Mouse (Mus musculus) heart, embryonic 15.5 days (tissue): ENCODE results near the gene Auts2. TPM values are rescaled to one million over a fixed set of nuclear protein-coding genes. Genes with fewer than 3 reads are reported as not detected.

Source experiments
- ATAC-seq: fragments of 200-750 bp; cut with Nextera tagmentation; replicated peaks from 2 replicates; pipeline ENCODE4 v1.8.0; 2017; ENCODE audit warnings: low read depth, moderate TSS enrichment; ENCODE audit not compliant: insufficient number of reproducible peaks, insufficient read depth, low FRiP score
- H3K27ac ChIP-seq: fragments of 300-500 bp; sonication (generic); 2 replicates; pipeline ENCODE4 v1.5.1; 2015; ENCODE audit warnings: mild to moderate bottlenecking, inconsistent platforms
- H3K27me3 ChIP-seq: fragments of 300-500 bp; sonication (generic); 2 replicates; pipeline ENCODE4 v1.6.1; 2015; ENCODE audit warnings: inconsistent platforms
- H3K36me3 ChIP-seq: fragments of 300-500 bp; sonication (generic); 2 replicates; pipeline ENCODE4 v1.6.1; 2015; ENCODE audit warnings: mild to moderate bottlenecking, inconsistent platforms
- H3K4me1 ChIP-seq: fragments of 300-500 bp; sonication (generic); replicated peaks from 2 replicates; pipeline ENCODE4 v1.6.1; 2015; ENCODE audit warnings: inconsistent platforms
- H3K4me2 ChIP-seq: fragments of 300-500 bp; sonication (generic); 2 replicates; pipeline ENCODE4 v1.6.1; 2015; ENCODE audit warnings: inconsistent platforms, mild to moderate bottlenecking, moderate library complexity
- H3K4me3 ChIP-seq: fragments of 300-500 bp; sonication (generic); 2 replicates; pipeline ENCODE4 v1.5.1; 2015; ENCODE audit warnings: mild to moderate bottlenecking, inconsistent platforms
- H3K9ac ChIP-seq: fragments of 300-500 bp; sonication (generic); 2 replicates; pipeline ENCODE4 v1.6.1; 2015; ENCODE audit warnings: mild to moderate bottlenecking, inconsistent platforms
- H3K9me3 ChIP-seq: fragments of 300-500 bp; sonication (generic); replicated peaks from 2 replicates; pipeline ENCODE4 v1.6.1; 2016; ENCODE audit warnings: inconsistent platforms
- WGBS: fragments of 180-500 bp; shearing (Covaris S2); methylation state at CpG from one replicate; pipeline ENCODE4 v1.1.7; 2015; ENCODE audit warnings: mixed read lengths; 5-methylcytosine and 5-hydroxymethylcytosine counted together
- polyA plus RNA-seq: library from polyadenylated mRNA; unstranded; fragments of >200 nt; fragmentation: Nextera tagmentation; extraction: Ambion mirVana; gene quantifications from 2 replicates; pipeline ENCODE4 v1.2.1, GENCODE M21; 2015

Auts2 gene
- polyA plus RNA-seq, 1 experiment from 2014 or later = 12.9 TPM

GRCm38 (mm10) chr5:131537155-131537830, 1005.9 kb downstream of the Auts2 start:
- Histone ChIP-seq H3K9ac (peak overlapping the region; percentile 84), H3K27me3 (0 out of 2 replicates have a peak, but pooled peaks cover 2% of the 10 kb centered on the region), H3K4me2 (peak overlapping the region; percentile 77), H3K9me3 (no peaks in the 10 kb centered on the region), H3K36me3 (no peaks in the 10 kb centered on the region), H3K4me3 (peak overlapping the region; percentile 73), H3K4me1 (peaks cover 21% of the 10 kb centered on the region), H3K27ac (peak overlapping the region; percentile 93)
- under 1% methylated on average over 44 of the region's 44 CpGs for WGBS
- peak; percentile 79 for ATAC-seq

GRCm38 (mm10) chr5:131535752-131536151, 1007.4 kb downstream of the Auts2 start:
- 57% methylated on average over 6 of the region's 6 CpGs for WGBS
- no peak overlapping the region for H3K27ac ChIP-seq
- peak overlapping the region; percentile 73 for H3K4me3 ChIP-seq
- H3K4me2 ChIP-seq = peak overlapping the region; percentile 77
- no peaks in the 10 kb centered on the region for H3K9me3 ChIP-seq
- H3K27me3 ChIP-seq = 0 out of 2 replicates have a peak, but pooled peaks cover 2% of the 10 kb centered on the region
- no peaks in the 10 kb centered on the region for H3K36me3 ChIP-seq
- H3K9ac ChIP-seq = no peak overlapping the region
- no peak for ATAC-seq
- H3K4me1 ChIP-seq = peaks cover 21% of the 10 kb centered on the region

GRCm38 (mm10) chr5:131533815-131534214, 1009.3 kb downstream of the Auts2 start:
- WGBS = 31% methylated on average over 3 of the region's 3 CpGs
- no peak overlapping the region for H3K27ac ChIP-seq
- H3K27me3 ChIP-seq = no peaks in the 10 kb centered on the region
- no peak overlapping the region for H3K4me3 ChIP-seq
- H3K36me3 ChIP-seq = no peaks in the 10 kb centered on the region
- H3K4me1 ChIP-seq = peaks cover 19% of the 10 kb centered on the region
- H3K9me3 ChIP-seq = no peaks in the 10 kb centered on the region
- ATAC-seq = no peak
- no peak overlapping the region for H3K9ac ChIP-seq
- no peak overlapping the region for H3K4me2 ChIP-seq

GRCm38 (mm10) chr5:131531744-131532552, 1011.2 kb downstream of the Auts2 start:
- Histone ChIP-seq H3K4me3 (no peak overlapping the region), H3K36me3 (no peaks in the 10 kb centered on the region), H3K4me1 (peaks cover 17% of the 10 kb centered on the region), H3K9me3 (no peaks in the 10 kb centered on the region), H3K27ac (no peak overlapping the region), H3K4me2 (no peak overlapping the region), H3K27me3 (no peaks in the 10 kb centered on the region), H3K9ac (no peak overlapping the region)
- 81% methylated on average over 15 of the region's 15 CpGs for WGBS
- ATAC-seq = no peak

- ATAC-seq = no peak
- no peak overlapping the region for H3K4me2 ChIP-seq
These were observed 1012.3 kb downstream of the Auts2 start for GRCm38 (mm10) chr5:131530828-131531227.

GRCm38 (mm10) chr5:131526666-131527065, 1016.5 kb downstream of the Auts2 start:
- Histone ChIP-seq H3K9ac (no peak overlapping the region), H3K4me2 (no peak overlapping the region), H3K27ac (no peak overlapping the region), H3K36me3 (no peaks in the 10 kb centered on the region), H3K4me1 (peaks cover 15% of the 10 kb centered on the region), H3K9me3 (no peaks in the 10 kb centered on the region), H3K4me3 (no peak overlapping the region), H3K27me3 (no peaks in the 10 kb centered on the region)
- 57% methylated on average over 3 of the region's 3 CpGs for whole genome bisulfite sequencing
- ATAC-seq = no peak

More at GRCm38 (mm10) chr5:131530828-131531227, 1012.3 kb downstream of the Auts2 start:
- no peak overlapping the region for H3K27ac ChIP-seq
- no peak overlapping the region for H3K9ac ChIP-seq
- peaks cover 9% of the 10 kb centered on the region for H3K4me1 ChIP-seq
- no peak overlapping the region for H3K4me3 ChIP-seq
- H3K27me3 ChIP-seq = no peaks in the 10 kb centered on the region
- no peaks in the 10 kb centered on the region for H3K36me3 ChIP-seq
- no peaks in the 10 kb centered on the region for H3K9me3 ChIP-seq
- WGBS = 71% methylated on average over 2 of the region's 2 CpGs

GRCm38 (mm10) chr5:131524900-131525465, 1018.2 kb downstream of the Auts2 start:
- Histone ChIP-seq H3K4me1 (peaks cover 22% of the 10 kb centered on the region), H3K4me3 (no peak overlapping the region), H3K9ac (no peak overlapping the region), H3K27me3 (no peaks in the 10 kb centered on the region), H3K36me3 (no peaks in the 10 kb centered on the region), H3K9me3 (no peaks in the 10 kb centered on the region), H3K4me2 (no peak overlapping the region), H3K27ac (no peak overlapping the region)
- ATAC-seq = no peak
- WGBS = 65% methylated on average over 12 of the region's 12 CpGs

- Histone ChIP-seq H3K27ac (no peak overlapping the region), H3K27me3 (peaks cover 3% of the 10 kb centered on the region; the same call in 1 of the 2 replicates), H3K9me3 (no peaks in the 10 kb centered on the region), H3K4me3 (no peak overlapping the region), H3K9ac (no peak overlapping the region), H3K36me3 (no peaks in the 10 kb centered on the region), H3K4me1 (peaks cover 58% of the 10 kb centered on the region), H3K4me2 (no peak overlapping the region)
- WGBS = 56% methylated on average over 3 of the region's 3 CpGs
- ATAC-seq = no peak
These were observed 1023.6 kb downstream of the Auts2 start for GRCm38 (mm10) chr5:131519560-131519959.

GRCm38 (mm10) chr5:131517677-131518076, 1025.5 kb downstream of the Auts2 start:
- peak overlapping the region; percentile 47 for H3K4me2 ChIP-seq
- no peak overlapping the region for H3K4me3 ChIP-seq
- H3K9me3 ChIP-seq = no peaks in the 10 kb centered on the region
- H3K36me3 ChIP-seq = no peaks in the 10 kb centered on the region
- H3K9ac ChIP-seq = no peak overlapping the region
- peaks cover 51% of the 10 kb centered on the region for H3K4me1 ChIP-seq
- 4% methylated on average over 4 of the region's 4 CpGs for WGBS
- ATAC-seq = peak; percentile 64
- H3K27ac ChIP-seq = peak overlapping the region; percentile 62
- peaks cover 3% of the 10 kb centered on the region; the same call in 1 of the 2 replicates for H3K27me3 ChIP-seq

- Histone ChIP-seq H3K9ac (peak overlapping the region; percentile 25; the same call in 1 of the 2 replicates), H3K9me3 (no peaks in the 10 kb centered on the region), H3K4me2 (peak overlapping the region; percentile 38; the same call in 1 of the 2 replicates), H3K4me1 (peaks cover 49% of the 10 kb centered on the region), H3K4me3 (peak overlapping the region; percentile 14; the same call in 1 of the 2 replicates), H3K27ac (peak overlapping the region; percentile 57), H3K27me3 (peaks cover 3% of the 10 kb centered on the region; the same call in 1 of the 2 replicates), H3K36me3 (no peaks in the 10 kb centered on the region; the same call in 1 of the 2 replicates)
- WGBS = 12% methylated on average over 14 of the region's 14 CpGs
- peak; percentile 82 for ATAC-seq
These were observed 1027.3 kb downstream of the Auts2 start for GRCm38 (mm10) chr5:131515707-131516407.

- Histone ChIP-seq H3K4me1 (peaks cover 40% of the 10 kb centered on the region), H3K4me3 (no peak overlapping the region), H3K9ac (no peak overlapping the region), H3K27ac (no peak overlapping the region), H3K9me3 (no peaks in the 10 kb centered on the region), H3K36me3 (no peaks in the 10 kb centered on the region; the same call in 1 of the 2 replicates), H3K4me2 (no peak overlapping the region), H3K27me3 (no peaks in the 10 kb centered on the region)
- 76% methylated on average over 3 of the region's 3 CpGs for WGBS
- no peak for ATAC-seq
These were observed 1029.4 kb downstream of the Auts2 start for GRCm38 (mm10) chr5:131513753-131514152.
